Mouse (Mus musculus) lung, postnatal 0 days (tissue): ENCODE measurements around the gene Sobp.

Experiments
- CTCF ChIP-seq: IDR thresholded peaks from 2 replicates; pipeline ENCODE4 v1.5.1; 2016; ENCODE audit warnings: antibody characterized with exemption, mild to moderate bottlenecking
- EP300 ChIP-seq: IDR thresholded peaks from 2 replicates; pipeline ENCODE4 v1.6.1; 2016; ENCODE audit warnings: antibody characterized with exemption, mild to moderate bottlenecking, control low read depth

GRCm38 (mm10) chr10:43155046-43155560, 19.2 kb downstream of the Sobp start:
- TF ChIP-seq CTCF = no peak
- no peak for TF ChIP-seq EP300
